Mouse (Mus musculus) heart, adult 2 months (tissue): ENCODE data around the gene Calhm1. TPM values are rescaled to one million over a fixed set of nuclear protein-coding genes. Genes with fewer than 3 reads are reported as not detected.
A peak's percentile ranks its signal among the peaks of the same experiment; 100 is the strongest.

Experiments
- DNase-seq, 2 experiments: peaks; one replicate each; pipeline ENCODE4 v3.0.0; 2021
- H3K27ac ChIP-seq: fragments of 200-600 bp; 2 replicates; pipeline ENCODE4 v1.8.1; 2022
- H3K27me3 ChIP-seq: fragments of 200-500 bp; 2 replicates; pipeline ENCODE4 v1.6.1; 2012; ENCODE audit warnings: mild to moderate bottlenecking, low read length, inconsistent platforms, mixed read lengths; ENCODE audit not compliant: control insufficient read depth, insufficient read depth
- H3K36me3 ChIP-seq: fragments of 200-500 bp; 2 replicates; pipeline ENCODE4 v1.6.1; 2012; ENCODE audit warnings: low read length, inconsistent platforms; ENCODE audit not compliant: control insufficient read depth, insufficient read depth
- H3K4me1 ChIP-seq: fragments of 200-500 bp; 2 replicates; pipeline ENCODE4 v1.6.1; 2011; ENCODE audit warnings: low read length; ENCODE audit not compliant: control insufficient read depth, insufficient read depth
- H3K4me3 ChIP-seq: fragments of 200-600 bp; 2 replicates; pipeline ENCODE4 v1.8.1; 2022
- H3K79me2 ChIP-seq: fragments of 200-500 bp; replicated peaks from 2 replicates; pipeline ENCODE4 v1.6.1; 2012; ENCODE audit warnings: mild to moderate bottlenecking, inconsistent platforms, low read length, moderate library complexity, mixed read lengths; ENCODE audit not compliant: control insufficient read depth, insufficient read depth
- H3K9ac ChIP-seq: fragments of 200-500 bp; 2 replicates; pipeline ENCODE4 v1.6.1; 2012; ENCODE audit warnings: low read depth, mild to moderate bottlenecking, control low read depth, inconsistent platforms, low read length, mixed read lengths
- CTCF ChIP-seq: fragments of 200-600 bp; IDR thresholded peaks from 2 replicates; pipeline ENCODE4 v1.8.1; 2022; ENCODE audit warnings: antibody characterized with exemption, mild to moderate bottlenecking, moderate library complexity
- EP300 ChIP-seq: fragments of 200-500 bp; IDR thresholded peaks from 2 replicates; pipeline ENCODE4 v1.6.1; 2011; ENCODE audit warnings: low read depth, low read length, control low read depth; ENCODE audit not compliant: insufficient read depth
- POLR2A ChIP-seq: fragments of 200-500 bp; IDR thresholded peaks from 2 replicates; pipeline ENCODE4 v1.6.1; 2011; ENCODE audit warnings: mild to moderate bottlenecking, low read depth, low read length, control low read depth; ENCODE audit not compliant: insufficient read depth
- whole genome bisulfite sequencing: fragments of 180-500 bp; shearing (Covaris S2); methylation state at CpG from one replicate; pipeline ENCODE4 v1.1.7; 2018; 5-methylcytosine and 5-hydroxymethylcytosine counted together
- intact Hi-C: fragments of 180-260 bp; cut with DNase I; formaldehyde crosslinking; loops from one replicate; pipeline ENCODE4 v1.15.1; 2025
- polyA plus RNA-seq: library from polyadenylated mRNA; depleted of rRNA; stranded (reverse); fragments of >200 nt; gene quantifications from 2 replicates; pipeline ENCODE4 v1.2.3, GENCODE M21; 2012
- total RNA-seq, 2 experiments: library from RNA; stranded (reverse); gene quantifications; 2 replicates each; pipeline ENCODE4 v1.2.3; 2021

Gene Calhm1
- total and polyA plus RNA-seq, 3 experiments, result not detected

DNA sequence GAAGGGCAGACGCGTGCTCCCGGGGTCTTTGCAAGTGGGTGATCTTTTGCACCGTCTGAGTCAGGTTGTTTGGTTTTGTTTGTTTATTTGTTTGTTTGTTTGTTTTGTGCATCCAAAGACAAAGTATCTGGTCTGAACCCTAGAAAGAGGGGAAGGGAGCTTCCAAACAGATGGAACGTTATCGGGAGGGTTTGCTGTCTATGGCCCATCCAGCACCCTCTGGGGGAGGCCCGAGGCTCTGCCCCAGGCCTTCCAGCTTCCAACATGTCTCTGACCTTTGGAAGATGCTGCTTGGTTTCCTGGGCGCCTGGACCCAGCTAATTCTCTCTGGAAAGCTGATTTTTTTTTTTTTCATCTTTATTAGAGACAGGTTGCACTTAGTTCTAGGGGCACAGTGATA lies 36.0 kb upstream of the Calhm1 start:
- Histone ChIP-seq H3K27ac (no peak overlapping the region), H3K79me2 (no peaks in the 10 kb centered on the region), H3K27me3 (peaks cover 8% of the 10 kb centered on the region), H3K36me3 (no peaks in the 10 kb centered on the region), H3K4me1 (no peaks in the 10 kb centered on the region), H3K4me3 (no peak overlapping the region), H3K9ac (no peak overlapping the region)
- no peak for DNase-seq
- intact Hi-C loops, result no loop called here
- 36% methylated on average over 8 of the region's 8 CpGs for WGBS
- TF ChIP-seq EP300 (no peak), CTCF (no peak), POLR2A (no peak)

DNA sequence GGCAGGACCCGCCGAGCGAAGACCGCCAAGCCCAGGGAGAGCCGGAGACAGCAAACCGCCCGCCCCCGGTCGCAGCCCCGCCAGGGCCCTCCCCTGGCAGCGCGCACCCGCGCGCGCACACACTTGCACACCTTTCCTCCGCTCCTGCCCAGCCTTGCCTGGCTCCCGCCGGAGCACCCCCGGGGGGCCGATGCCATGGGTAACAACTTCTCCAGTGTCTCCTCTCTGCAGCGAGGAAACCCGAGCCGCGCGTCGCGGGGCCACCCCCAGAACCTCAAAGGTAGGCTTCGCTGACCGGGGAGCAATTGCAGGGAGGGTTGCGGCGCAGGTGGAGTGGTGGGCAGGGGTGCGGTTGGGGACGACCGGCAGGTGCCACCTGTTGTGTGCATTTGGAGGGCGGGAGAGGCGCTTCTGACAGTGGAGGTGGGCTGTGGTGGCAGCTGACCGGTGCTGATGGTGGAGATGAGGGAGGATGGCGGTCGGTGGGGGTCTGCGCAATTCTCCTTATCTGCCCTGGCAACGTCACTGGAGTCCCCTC lies 35.3 kb upstream of the Calhm1 start:
- peak overlapping the region; percentile 56; the same call in 1 of the 2 replicates for H3K9ac ChIP-seq
- no peaks in the 10 kb centered on the region for H3K36me3 ChIP-seq
- peak in 1 of 2 experiments; percentile 23 for DNase-seq
- H3K27me3 ChIP-seq, result peaks cover 8% of the 10 kb centered on the region
- no peaks in the 10 kb centered on the region for H3K4me1 ChIP-seq
- no peak for TF ChIP-seq CTCF
- no peak for TF ChIP-seq EP300
- no peak for TF ChIP-seq POLR2A
- H3K27ac ChIP-seq, result no peak overlapping the region
- peak overlapping the region; percentile 44 for H3K4me3 ChIP-seq
- no peaks in the 10 kb centered on the region for H3K79me2 ChIP-seq
- intact Hi-C loops, result loop anchor here (5.0 kb wide), 1 partner anchor 73 kb away; no protein-coding TSS in a partner anchor
- WGBS, result 5% methylated on average over 36 of the region's 42 CpGs

DNA sequence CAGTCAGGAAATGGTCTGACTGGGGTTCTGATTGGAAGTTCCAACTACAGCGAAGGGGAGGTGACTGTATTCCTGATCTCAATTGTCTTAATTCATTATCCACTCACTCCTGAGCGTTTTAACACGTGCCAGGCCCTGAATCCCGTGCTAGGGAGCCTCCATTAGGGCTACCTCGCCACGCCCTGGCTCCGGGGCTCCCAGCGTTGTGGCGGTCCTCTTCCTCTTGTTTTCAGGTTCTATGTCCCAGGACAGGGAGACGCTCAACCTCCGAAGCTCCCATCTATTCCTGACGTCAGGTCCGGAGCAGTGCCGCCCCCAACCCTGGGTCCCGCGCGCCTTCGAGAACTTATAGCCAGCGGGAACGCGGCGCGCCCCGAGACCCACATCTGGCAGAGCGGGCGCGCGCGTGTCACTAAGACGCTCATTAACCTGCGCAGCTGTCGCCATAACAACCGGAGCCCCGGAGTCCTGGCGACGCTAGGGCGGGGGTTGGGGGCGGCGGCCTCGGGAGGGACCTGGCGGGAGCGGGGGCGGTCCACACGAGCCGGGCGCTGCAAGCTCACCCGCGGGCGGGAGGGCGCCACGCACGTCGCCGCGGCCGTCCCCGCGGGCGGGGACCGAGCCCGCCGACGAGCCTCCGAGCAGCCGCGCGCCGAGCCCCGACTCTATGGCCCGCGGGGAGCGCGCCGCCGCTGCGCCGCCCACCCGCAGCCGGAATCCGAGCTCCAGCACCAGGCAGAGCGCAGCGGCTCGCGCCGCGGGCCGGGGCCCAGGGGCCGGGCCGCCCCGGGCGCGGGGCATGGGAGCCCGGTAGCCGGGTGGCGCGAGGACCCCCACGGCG lies 34.6 kb upstream of the Calhm1 start, which contains the start of gene Neurl1a:
TSS of gene Neurl1a (plus strand) at position 390 of the 841 bp plus-strand sequence.
- 2% methylated on average over 97 of the region's 98 CpGs for WGBS
- H3K36me3 ChIP-seq, result no peaks in the 10 kb centered on the region
- H3K9ac ChIP-seq, result peak within 1 kb of the TSS; percentile 56
- no peak within 1 kb of the TSS for H3K27ac ChIP-seq
- H3K27me3 ChIP-seq, result peaks cover 8% of the 10 kb centered on the region
- peak within 1 kb of the TSS; percentile 44 for H3K4me3 ChIP-seq
- peak; percentile 43 to 56 for DNase-seq
- H3K4me1 ChIP-seq, result no peaks in the 10 kb centered on the region
- TF ChIP-seq EP300 (no peak), CTCF (no peak), POLR2A (no peak)
- intact Hi-C loops, result loop anchor here (5.0 kb wide), 1 partner anchor 74 kb away; no protein-coding TSS in a partner anchor
- H3K79me2 ChIP-seq, result no peaks in the 10 kb centered on the region

DNA sequence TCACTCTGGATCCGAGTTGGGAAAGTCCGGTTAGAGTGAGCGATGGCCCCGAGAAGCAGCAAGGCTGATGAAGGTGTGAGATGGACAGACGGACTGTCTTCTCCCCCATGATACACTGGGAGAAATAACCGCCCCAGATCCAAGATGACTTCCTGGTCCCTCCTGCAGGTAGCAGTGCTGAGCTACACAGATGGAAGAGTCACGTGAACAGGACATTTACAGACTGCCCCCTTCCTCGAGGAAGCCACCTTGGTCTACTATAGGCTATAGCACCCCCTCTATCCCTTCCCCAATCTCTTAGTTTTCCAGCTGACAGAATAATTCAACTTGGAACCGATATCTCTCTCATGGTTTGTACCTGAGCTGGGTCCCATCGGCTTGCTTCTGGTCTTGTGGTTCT lies 33.9 kb upstream of the Calhm1 start:
- 34% methylated on average over 10 of the region's 10 CpGs for WGBS
- no peak for DNase-seq
- no peaks in the 10 kb centered on the region for H3K36me3 ChIP-seq

DNA sequence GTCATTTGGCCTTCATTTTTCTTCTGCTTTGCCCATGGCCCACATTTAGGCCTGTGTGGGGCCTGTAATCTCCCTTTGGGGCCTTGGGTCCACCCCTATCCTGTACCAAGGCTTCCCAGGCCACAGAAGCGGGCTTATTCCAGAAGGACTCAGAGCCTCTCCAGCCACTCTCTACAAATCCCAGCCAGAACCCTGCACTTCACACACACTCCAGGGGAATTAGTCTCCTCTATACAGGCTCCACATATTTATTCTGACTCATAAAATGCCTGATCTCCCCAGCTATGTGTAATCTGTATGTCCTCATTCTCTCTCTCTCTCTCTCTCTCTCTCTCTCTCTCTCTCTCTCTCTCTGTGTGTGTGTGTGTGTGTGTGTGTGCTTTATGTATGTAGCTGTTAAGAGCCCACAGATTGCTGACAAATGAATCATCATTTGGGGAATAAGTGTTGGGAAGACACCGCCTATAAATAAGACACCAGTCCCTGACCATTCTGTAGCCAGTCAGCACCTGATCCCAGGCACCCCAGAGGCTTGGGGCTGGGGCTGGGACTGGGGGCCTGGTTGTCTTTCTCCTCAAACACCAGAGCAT lies 33.0 kb upstream of the Calhm1 start:
- H3K9ac ChIP-seq, result no peak overlapping the region
- intact Hi-C loops, result loop anchor here (5.0 kb wide), 1 partner anchor 75 kb away; no protein-coding TSS in a partner anchor
- TF ChIP-seq CTCF (no peak), EP300 (no peak), POLR2A (no peak)
- no peaks in the 10 kb centered on the region for H3K79me2 ChIP-seq
- peaks cover 8% of the 10 kb centered on the region for H3K27me3 ChIP-seq
- H3K4me1 ChIP-seq, result no peaks in the 10 kb centered on the region
- 95% methylated on average over 2 of the region's 2 CpGs for WGBS
- H3K36me3 ChIP-seq, result no peaks in the 10 kb centered on the region
- no peak for DNase-seq
- H3K4me3 ChIP-seq, result no peak overlapping the region
- H3K27ac ChIP-seq, result no peak overlapping the region

More for the DNA sequence above, 33.9 kb upstream of the Calhm1 start:
- H3K9ac ChIP-seq, result no peak overlapping the region
- no peak overlapping the region for H3K27ac ChIP-seq
- peak; percentile 41 for TF ChIP-seq CTCF
- no peak for TF ChIP-seq EP300
- no peak for TF ChIP-seq POLR2A
- peaks cover 8% of the 10 kb centered on the region for H3K27me3 ChIP-seq
- peak overlapping the region; percentile 42; the same call in 1 of the 2 replicates for H3K4me3 ChIP-seq
- H3K4me1 ChIP-seq, result no peaks in the 10 kb centered on the region
- H3K79me2 ChIP-seq, result no peaks in the 10 kb centered on the region
- intact Hi-C loops, result loop anchor here (5.0 kb wide), 1 partner anchor 74 kb away; no protein-coding TSS in a partner anchor
